Mouse (Mus musculus) stomach, embryonic 16.5 days (tissue): ENCODE data around the gene Dock11. TPM values are rescaled to one million over a fixed set of nuclear protein-coding genes. Genes with fewer than 3 reads are reported as not detected.

ENCODE experiments used
- ATAC-seq: fragments of 200-750 bp; cut with Nextera tagmentation; 2 replicates; pipeline ENCODE4 v1.8.0; 2017; ENCODE audit warnings: moderate number of reproducible peaks, moderate TSS enrichment; ENCODE audit not compliant: insufficient read depth, low FRiP score
- H3K27ac ChIP-seq: fragments of 300-500 bp; sonication (generic); 2 replicates; pipeline ENCODE4 v1.5.1; 2014; ENCODE audit warnings: low read length
- H3K27me3 ChIP-seq: fragments of 300-500 bp; sonication (generic); 2 replicates; pipeline ENCODE4 v1.6.1; 2014; ENCODE audit warnings: low read length, control low read depth, mixed read lengths; ENCODE audit not compliant: control insufficient read depth, insufficient read depth
- H3K36me3 ChIP-seq: fragments of 300-500 bp; sonication (generic); 2 replicates; pipeline ENCODE4 v1.6.1; 2014; ENCODE audit warnings: low read length; ENCODE audit not compliant: control insufficient read depth, insufficient read depth
- H3K4me1 ChIP-seq: fragments of 300-500 bp; sonication (generic); 2 replicates; pipeline ENCODE4 v1.6.1; 2014; ENCODE audit warnings: low read length, control low read depth, mixed read lengths; ENCODE audit not compliant: control insufficient read depth, insufficient read depth
- H3K4me2 ChIP-seq: fragments of 300-500 bp; sonication (generic); 2 replicates; pipeline ENCODE4 v1.6.1; 2014; ENCODE audit warnings: low read depth, low read length, mixed read lengths
- H3K4me3 ChIP-seq: fragments of 300-500 bp; sonication (generic); replicated peaks from 2 replicates; pipeline ENCODE4 v1.5.1; 2014; ENCODE audit warnings: mild to moderate bottlenecking, low read length
- H3K9ac ChIP-seq: fragments of 300-500 bp; sonication (generic); 2 replicates; pipeline ENCODE4 v1.6.1; 2014; ENCODE audit warnings: low read length
- H3K9me3 ChIP-seq: fragments of 300-500 bp; sonication (generic); replicated peaks from 2 replicates; pipeline ENCODE4 v1.6.1; 2016; ENCODE audit warnings: low read length, control low read depth; ENCODE audit not compliant: control insufficient read depth
- WGBS: fragments of 180-500 bp; shearing (Covaris S2); extraction: QIAGEN DNeasy Blood & Tissue Kit; methylation state at CpG from one replicate; pipeline ENCODE4 v1.1.7; 2014; 5-methylcytosine and 5-hydroxymethylcytosine counted together
- polyA plus RNA-seq: library from polyadenylated mRNA; unstranded; fragments of >200 nt; fragmentation: Nextera tagmentation; extraction: Ambion mirVana; gene quantifications from 2 replicates; pipeline ENCODE4 v1.2.1, GENCODE M21; 2015

Dock11 gene
- polyA plus RNA-seq, 1 experiment from 2014 or later = 20.7 TPM

DNA sequence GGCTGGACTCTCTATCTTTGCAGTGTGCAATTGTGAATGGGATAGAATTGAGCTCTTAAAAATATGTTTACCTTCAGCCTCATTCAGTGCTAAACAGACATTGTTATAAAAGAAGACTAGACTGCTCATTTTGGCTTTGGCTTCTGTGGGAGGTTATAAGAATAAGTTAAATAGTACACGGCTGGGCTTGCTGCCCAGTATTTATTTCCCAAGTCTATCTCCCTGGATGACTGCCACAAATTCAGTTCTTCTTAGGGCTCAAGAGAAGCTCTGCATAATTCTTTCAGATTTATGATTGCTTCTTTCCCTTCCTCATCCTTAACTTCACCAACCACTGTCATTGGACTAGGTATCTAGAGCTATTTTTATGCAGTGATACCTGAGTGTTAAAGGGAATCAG, 158.8 kb downstream of the Dock11 start:
- Histone ChIP-seq H3K4me3 (no peak overlapping the region), H3K4me1 (no peaks in the 10 kb centered on the region), H3K27me3 (no peaks in the 10 kb centered on the region), H3K9ac (no peak overlapping the region), H3K36me3 (0 out of 2 replicates have a peak, but pooled peaks cover 2% of the 10 kb centered on the region), H3K9me3 (no peaks in the 10 kb centered on the region), H3K4me2 (no peak overlapping the region), H3K27ac (peak overlapping the region; percentile 33; the same call in 1 of the 2 replicates)
- 48% methylated on average over 1 of the region's 1 CpGs for WGBS
- ATAC-seq = no peak; the same call in 1 of the 2 replicates

- Histone ChIP-seq H3K4me3 (no peak overlapping the region), H3K4me1 (no peaks in the 10 kb centered on the region), H3K4me2 (no peak overlapping the region), H3K9ac (no peak overlapping the region), H3K9me3 (no peaks in the 10 kb centered on the region), H3K27me3 (no peaks in the 10 kb centered on the region), H3K36me3 (0 out of 2 replicates have a peak, but pooled peaks cover 2% of the 10 kb centered on the region), H3K27ac (no peak overlapping the region)
- ATAC-seq = no peak
Observed at GRCm38 (mm10) chrX:36050312-36050711, 161.7 kb downstream of the Dock11 start.

DNA sequence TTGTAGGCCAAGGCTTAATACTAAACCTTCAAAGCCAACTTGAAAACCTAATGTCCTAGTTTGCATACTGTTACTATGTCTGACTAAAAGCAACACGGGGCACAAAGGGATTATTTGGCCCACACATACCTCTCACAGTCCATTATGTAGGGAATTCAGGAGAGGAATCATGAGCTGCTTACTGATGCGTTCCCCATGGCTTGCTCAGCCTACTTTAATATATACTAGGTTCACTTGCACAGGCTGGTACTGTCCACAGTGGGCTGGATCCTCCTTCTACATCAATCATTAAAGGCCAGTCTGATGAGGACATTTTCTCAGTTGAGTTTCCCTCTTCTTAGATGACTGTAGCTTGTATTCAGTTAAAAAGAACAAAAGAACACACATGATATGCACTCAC, 185.4 kb downstream of the Dock11 start:
- H3K4me2 ChIP-seq = no peak overlapping the region
- WGBS = 76% methylated on average over 2 of the region's 2 CpGs
- H3K36me3 ChIP-seq = no peaks in the 10 kb centered on the region
- no peak overlapping the region for H3K4me3 ChIP-seq
- no peak for ATAC-seq
- H3K9ac ChIP-seq = no peak overlapping the region
- no peaks in the 10 kb centered on the region for H3K27me3 ChIP-seq
- H3K9me3 ChIP-seq = no peaks in the 10 kb centered on the region
- no peak overlapping the region for H3K27ac ChIP-seq
- no peaks in the 10 kb centered on the region for H3K4me1 ChIP-seq

DNA sequence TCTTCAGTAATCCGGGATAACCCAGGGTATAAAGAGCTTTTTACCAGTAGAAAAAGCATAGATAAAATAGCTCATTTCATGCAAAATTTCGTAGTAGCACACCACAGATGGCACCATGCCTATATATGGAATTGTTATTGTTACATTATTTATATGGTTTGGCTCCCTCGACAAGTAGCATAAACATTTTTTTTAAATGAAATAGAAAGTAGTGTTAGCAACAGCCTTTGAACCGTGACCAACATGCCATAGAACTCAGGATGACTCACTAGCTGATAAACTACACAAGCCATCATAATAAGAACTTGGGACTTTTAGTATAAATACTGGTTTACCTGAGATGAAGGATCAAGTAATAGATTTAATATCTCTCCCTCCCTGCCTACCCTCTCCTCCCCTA, 188.5 kb downstream of the Dock11 start:
- no peaks in the 10 kb centered on the region for H3K4me1 ChIP-seq
- no peak overlapping the region for H3K9ac ChIP-seq
- no peaks in the 10 kb centered on the region for H3K9me3 ChIP-seq
- no peaks in the 10 kb centered on the region for H3K27me3 ChIP-seq
- H3K4me2 ChIP-seq = no peak overlapping the region
- no peak for ATAC-seq
- no peak overlapping the region for H3K4me3 ChIP-seq
- 49% methylated on average over 4 of the region's 4 CpGs for WGBS
- no peaks in the 10 kb centered on the region for H3K36me3 ChIP-seq
- no peak overlapping the region for H3K27ac ChIP-seq

DNA sequence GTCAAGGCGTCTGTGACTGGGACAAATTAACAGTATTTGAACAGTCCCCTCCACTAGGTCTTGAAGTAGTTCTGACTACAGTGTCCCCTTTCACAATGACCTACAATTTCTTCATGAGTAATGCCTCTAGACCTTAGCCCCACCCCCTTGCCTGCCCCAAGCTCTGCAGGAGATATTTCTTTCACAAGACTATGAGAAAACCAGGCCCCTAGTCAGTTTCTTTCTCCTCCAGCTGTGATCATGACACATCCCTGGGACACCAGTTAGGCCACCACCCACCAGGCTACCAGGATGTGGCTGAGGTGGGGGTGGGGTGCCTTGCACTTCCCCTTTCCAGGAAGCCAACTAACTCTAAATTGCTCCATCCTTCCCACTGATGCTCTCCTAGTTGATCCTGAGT, 194.3 kb downstream of the Dock11 start:
- Histone ChIP-seq H3K27ac (no peak overlapping the region), H3K27me3 (no peaks in the 10 kb centered on the region), H3K36me3 (no peaks in the 10 kb centered on the region), H3K4me2 (no peak overlapping the region), H3K9ac (no peak overlapping the region), H3K4me1 (no peaks in the 10 kb centered on the region), H3K4me3 (no peak overlapping the region), H3K9me3 (no peaks in the 10 kb centered on the region)
- 54% methylated on average over 1 of the region's 1 CpGs for WGBS
- no peak for ATAC-seq

DNA sequence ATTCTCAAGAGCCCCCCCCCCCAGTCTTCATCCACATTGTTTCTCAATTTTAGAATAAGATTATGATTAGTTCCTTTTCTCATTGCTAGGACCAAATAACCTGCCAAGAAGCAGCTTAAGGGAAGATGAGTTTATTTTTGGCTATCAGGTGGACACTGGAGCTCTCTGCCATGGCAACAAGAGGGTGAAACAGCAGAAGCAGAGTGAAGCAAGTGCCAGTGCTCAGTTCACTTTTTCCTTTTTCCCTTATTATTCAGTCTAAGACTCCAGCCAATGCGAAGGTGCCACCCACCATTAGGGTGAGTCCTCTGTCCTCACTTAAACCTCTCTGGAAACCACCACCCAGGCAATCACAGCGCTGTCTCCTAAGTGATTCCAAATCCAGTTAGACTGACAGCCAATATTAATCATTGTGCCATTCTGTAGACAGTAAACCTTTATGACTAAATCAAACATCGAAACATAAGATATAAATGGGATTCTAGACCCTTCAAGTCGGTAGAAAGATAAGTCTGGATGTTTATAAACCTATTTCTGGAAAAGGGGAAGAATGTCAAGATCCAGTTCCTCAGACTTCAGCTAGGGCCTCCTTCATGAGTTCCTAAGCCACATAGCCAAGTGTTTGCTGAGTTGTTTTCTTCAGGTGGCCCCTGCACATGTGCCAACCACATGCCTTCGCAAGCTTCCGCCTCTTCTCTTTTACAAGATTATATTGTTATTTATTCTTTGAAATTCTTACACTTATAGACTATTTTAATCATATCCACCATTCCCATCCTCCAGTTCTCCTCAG, 200.0 kb downstream of the Dock11 start:
- no peak overlapping the region for H3K4me2 ChIP-seq
- no peaks in the 10 kb centered on the region for H3K9me3 ChIP-seq
- no peak overlapping the region for H3K4me3 ChIP-seq
- no peaks in the 10 kb centered on the region for H3K4me1 ChIP-seq
- no peak overlapping the region for H3K9ac ChIP-seq
- H3K27ac ChIP-seq = no peak overlapping the region
- 78% methylated on average over 6 of the region's 6 CpGs for WGBS
- ATAC-seq = no peak
- no peaks in the 10 kb centered on the region for H3K36me3 ChIP-seq
- H3K27me3 ChIP-seq = no peaks in the 10 kb centered on the region

GRCm38 (mm10) chrX:36100883-36101282, 212.3 kb downstream of the Dock11 start:
- H3K27me3 ChIP-seq = no peaks in the 10 kb centered on the region
- no peaks in the 10 kb centered on the region for H3K36me3 ChIP-seq
- no peak overlapping the region for H3K4me2 ChIP-seq
- no peaks in the 10 kb centered on the region for H3K4me1 ChIP-seq
- no peak for ATAC-seq
- no peak overlapping the region for H3K9ac ChIP-seq
- H3K4me3 ChIP-seq = no peak overlapping the region
- no peaks in the 10 kb centered on the region for H3K9me3 ChIP-seq
- H3K27ac ChIP-seq = no peak overlapping the region
- WGBS = 88% methylated on average over 1 of the region's 1 CpGs

DNA sequence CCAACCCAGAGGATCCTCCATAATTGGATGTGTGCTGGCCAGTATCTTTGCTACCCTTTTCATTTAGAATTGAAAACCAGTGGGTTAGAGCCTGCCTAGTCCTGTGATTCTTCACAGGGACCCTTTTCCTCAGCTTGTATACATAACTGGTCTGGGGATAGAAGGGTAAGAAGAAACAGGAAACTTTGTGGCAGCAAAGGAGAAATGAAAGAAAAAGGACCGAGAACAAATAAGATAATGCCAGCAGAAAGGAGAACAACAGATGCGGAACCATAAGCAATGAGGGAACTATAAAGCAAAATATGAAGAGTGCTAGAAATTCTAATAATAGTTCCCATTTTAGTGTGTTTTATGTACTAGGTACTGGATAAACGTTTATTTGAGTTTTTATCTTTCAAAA, 212.7 kb downstream of the Dock11 start:
- Histone ChIP-seq H3K9ac (no peak overlapping the region), H3K27me3 (no peaks in the 10 kb centered on the region), H3K27ac (no peak overlapping the region), H3K36me3 (no peaks in the 10 kb centered on the region), H3K4me2 (no peak overlapping the region), H3K4me1 (no peaks in the 10 kb centered on the region), H3K4me3 (no peak overlapping the region), H3K9me3 (no peaks in the 10 kb centered on the region)
- 75% methylated on average over 3 of the region's 3 CpGs for WGBS
- no peak for ATAC-seq

DNA sequence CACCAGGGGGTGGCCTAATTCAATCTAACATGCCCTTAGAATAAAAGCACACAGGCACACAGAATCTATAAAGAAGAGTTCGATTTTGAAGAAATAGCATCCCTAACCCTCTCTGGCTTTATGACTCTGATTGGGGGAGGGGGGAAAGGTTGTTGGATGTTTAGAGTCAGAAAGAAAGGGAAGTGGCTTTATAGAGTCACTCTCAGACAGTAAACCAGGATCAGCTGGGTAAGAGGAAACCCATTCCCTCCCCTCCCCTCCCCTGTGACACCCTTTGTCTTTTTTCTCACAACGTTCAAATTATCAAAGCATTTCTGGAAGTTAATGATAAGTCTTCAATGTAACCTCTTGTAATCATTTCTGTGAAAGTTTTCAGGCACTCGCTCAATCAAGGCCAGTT, 220.0 kb downstream of the Dock11 start:
- H3K36me3 ChIP-seq = no peaks in the 10 kb centered on the region
- no peak overlapping the region for H3K9ac ChIP-seq
- H3K4me3 ChIP-seq = no peak overlapping the region
- H3K27me3 ChIP-seq = no peaks in the 10 kb centered on the region
- H3K9me3 ChIP-seq = no peaks in the 10 kb centered on the region
- ATAC-seq = no peak
- no peaks in the 10 kb centered on the region for H3K4me1 ChIP-seq
- 42% methylated on average over 3 of the region's 3 CpGs for WGBS
- no peak overlapping the region for H3K4me2 ChIP-seq
- no peak overlapping the region for H3K27ac ChIP-seq
